Mouse (Mus musculus) intestine, embryonic 15.5 days (tissue): ENCODE measurements around the gene Gemin4. TPM values are rescaled to one million over a fixed set of nuclear protein-coding genes. Genes with fewer than 3 reads are reported as not detected.
A peak's percentile ranks its signal among the peaks of the same experiment; 100 is the strongest.

Experiments
- ATAC-seq: fragments of 200-750 bp; cut with Nextera tagmentation; 2 replicates; pipeline ENCODE4 v1.8.0; 2017; ENCODE audit warnings: moderate TSS enrichment, moderate library complexity
- H3K27ac ChIP-seq: fragments of 300-500 bp; sonication (generic); 2 replicates; pipeline ENCODE4 v1.5.1; 2015; ENCODE audit warnings: mild to moderate bottlenecking, inconsistent platforms
- H3K27me3 ChIP-seq: fragments of 300-500 bp; sonication (generic); replicated peaks from 2 replicates; pipeline ENCODE4 v1.6.1; 2015; ENCODE audit warnings: inconsistent platforms
- H3K36me3 ChIP-seq: fragments of 300-500 bp; sonication (generic); 2 replicates; pipeline ENCODE4 v1.6.1; 2015; ENCODE audit warnings: inconsistent platforms
- H3K4me1 ChIP-seq: fragments of 300-500 bp; sonication (generic); replicated peaks from 2 replicates; pipeline ENCODE4 v1.6.1; 2015; ENCODE audit warnings: inconsistent platforms
- H3K4me2 ChIP-seq: fragments of 300-500 bp; sonication (generic); replicated peaks from 2 replicates; pipeline ENCODE4 v1.6.1; 2015; ENCODE audit warnings: mild to moderate bottlenecking, inconsistent platforms
- H3K4me3 ChIP-seq: fragments of 300-500 bp; sonication (generic); replicated peaks from 2 replicates; pipeline ENCODE4 v1.5.1; 2015; ENCODE audit warnings: inconsistent platforms
- H3K9ac ChIP-seq: fragments of 300-500 bp; sonication (generic); 2 replicates; pipeline ENCODE4 v1.6.1; 2015; ENCODE audit warnings: inconsistent platforms
- H3K9me3 ChIP-seq: fragments of 300-500 bp; sonication (generic); 2 replicates; pipeline ENCODE4 v1.6.1; 2016; ENCODE audit warnings: inconsistent platforms
- WGBS: fragments of 180-500 bp; shearing (Covaris S2); methylation state at CpG from one replicate; pipeline ENCODE4 v1.1.7; 2015; 5-methylcytosine and 5-hydroxymethylcytosine counted together
- polyA plus RNA-seq: library from polyadenylated mRNA; unstranded; fragments of >200 nt; fragmentation: Nextera tagmentation; extraction: Ambion mirVana; gene quantifications from 2 replicates; pipeline ENCODE4 v1.2.1, GENCODE M21; 2015

The Gemin4 gene
- 28.8 and 32.6 TPM in 2 replicates for polyA plus RNA-seq

GRCm38 (mm10) chr11:76217390-76217800 lies at the start of gene Gemin4, which contains the start of gene Dbil5:
Gene Gemin4, minus strand, starts transcription at chr11:76217664.
Gene Dbil5, plus strand, starts transcription at chr11:76217608.
- H3K4me1 ChIP-seq, result peaks cover 11% of the 10 kb centered on the region; the same call in 1 of the 2 replicates
- no peaks in the 10 kb centered on the region for H3K27me3 ChIP-seq
- peak within 1 kb of the TSS; percentile 90 for H3K27ac ChIP-seq
- H3K36me3 ChIP-seq, result peaks cover 9% of the 10 kb centered on the region
- peak within 1 kb of the TSS; percentile 75 for H3K4me2 ChIP-seq
- peak; percentile 98 for ATAC-seq
- H3K4me3 ChIP-seq, result peak within 1 kb of the TSS; percentile 84
- under 1% methylated on average over 35 of the region's 35 CpGs for WGBS
- H3K9ac ChIP-seq, result peak within 1 kb of the TSS; percentile 94
- H3K9me3 ChIP-seq, result no peaks in the 10 kb centered on the region

GRCm38 (mm10) chr11:76262611-76263351 lies 45.3 kb upstream of the Gemin4 start:
- Histone ChIP-seq H3K27ac (no peak overlapping the region), H3K4me2 (no peak overlapping the region), H3K36me3 (0 out of 2 replicates have a peak, but pooled peaks cover 4% of the 10 kb centered on the region), H3K4me3 (no peak overlapping the region), H3K9ac (no peak overlapping the region), H3K9me3 (no peaks in the 10 kb centered on the region), H3K27me3 (no peaks in the 10 kb centered on the region), H3K4me1 (0 out of 2 replicates have a peak, but pooled peaks cover 2% of the 10 kb centered on the region)
- 0 out of 2 replicates have a peak, but pooled peaks have one; percentile 17 for ATAC-seq
- WGBS, result 32% methylated on average over 19 of the region's 19 CpGs

- ATAC-seq, result no peak
- H3K36me3 ChIP-seq, result 0 out of 2 replicates have a peak, but pooled peaks cover 4% of the 10 kb centered on the region
Observed at GRCm38 (mm10) chr11:76261224-76261623, 43.8 kb upstream of the Gemin4 start.

GRCm38 (mm10) chr11:76260208-76261050 lies 43.0 kb upstream of the Gemin4 start:
- H3K4me1 ChIP-seq, result 0 out of 2 replicates have a peak, but pooled peaks cover 2% of the 10 kb centered on the region
- H3K36me3 ChIP-seq, result 0 out of 2 replicates have a peak, but pooled peaks cover 4% of the 10 kb centered on the region
- H3K9ac ChIP-seq, result no peak overlapping the region
- no peak overlapping the region for H3K27ac ChIP-seq
- ATAC-seq, result no peak
- 70% methylated on average over 10 of the region's 10 CpGs for WGBS
- H3K4me2 ChIP-seq, result no peak overlapping the region
- H3K27me3 ChIP-seq, result no peaks in the 10 kb centered on the region
- no peaks in the 10 kb centered on the region for H3K9me3 ChIP-seq
- H3K4me3 ChIP-seq, result no peak overlapping the region

More at GRCm38 (mm10) chr11:76261224-76261623, 43.8 kb upstream of the Gemin4 start:
- no peak overlapping the region for H3K4me3 ChIP-seq
- no peaks in the 10 kb centered on the region for H3K9me3 ChIP-seq
- 77% methylated on average over 12 of the region's 12 CpGs for WGBS
- H3K9ac ChIP-seq, result no peak overlapping the region
- no peak overlapping the region for H3K27ac ChIP-seq
- no peak overlapping the region for H3K4me2 ChIP-seq
- H3K4me1 ChIP-seq, result 0 out of 2 replicates have a peak, but pooled peaks cover 2% of the 10 kb centered on the region
- H3K27me3 ChIP-seq, result no peaks in the 10 kb centered on the region

- peaks cover 6% of the 10 kb centered on the region; the same call in 1 of the 2 replicates for H3K36me3 ChIP-seq
- no peak overlapping the region for H3K9ac ChIP-seq
- 0 out of 2 replicates have a peak, but pooled peaks cover 2% of the 10 kb centered on the region for H3K4me1 ChIP-seq
- 79% methylated on average over 6 of the region's 6 CpGs for WGBS
- no peak overlapping the region for H3K4me3 ChIP-seq
- H3K9me3 ChIP-seq, result no peaks in the 10 kb centered on the region
- no peaks in the 10 kb centered on the region for H3K27me3 ChIP-seq
- H3K27ac ChIP-seq, result no peak overlapping the region
- no peak overlapping the region for H3K4me2 ChIP-seq
- ATAC-seq, result no peak
Observed at GRCm38 (mm10) chr11:76258511-76258910, 41.0 kb upstream of the Gemin4 start.

GRCm38 (mm10) chr11:76257386-76257785 lies 39.9 kb upstream of the Gemin4 start:
- Histone ChIP-seq H3K27ac (no peak overlapping the region), H3K36me3 (peaks cover 6% of the 10 kb centered on the region; the same call in 1 of the 2 replicates), H3K9me3 (no peaks in the 10 kb centered on the region), H3K9ac (no peak overlapping the region), H3K4me2 (no peak overlapping the region), H3K27me3 (no peaks in the 10 kb centered on the region), H3K4me1 (0 out of 2 replicates have a peak, but pooled peaks cover 2% of the 10 kb centered on the region), H3K4me3 (no peak overlapping the region)
- 79% methylated on average over 4 of the region's 4 CpGs for WGBS
- ATAC-seq, result no peak

GRCm38 (mm10) chr11:76256129-76256528 lies 38.7 kb upstream of the Gemin4 start:
- WGBS, result 38% methylated on average over 5 of the region's 5 CpGs
- no peak for ATAC-seq
- H3K9me3 ChIP-seq, result no peaks in the 10 kb centered on the region
- H3K27me3 ChIP-seq, result no peaks in the 10 kb centered on the region
- H3K4me3 ChIP-seq, result no peak overlapping the region
- no peak overlapping the region for H3K9ac ChIP-seq
- H3K27ac ChIP-seq, result no peak overlapping the region
- 0 out of 2 replicates have a peak, but pooled peaks cover 2% of the 10 kb centered on the region for H3K4me1 ChIP-seq
- H3K4me2 ChIP-seq, result no peak overlapping the region
- peaks cover 5% of the 10 kb centered on the region; the same call in 1 of the 2 replicates for H3K36me3 ChIP-seq

GRCm38 (mm10) chr11:76255431-76256001 lies 38.1 kb upstream of the Gemin4 start:
- Histone ChIP-seq H3K27me3 (no peaks in the 10 kb centered on the region), H3K9me3 (no peaks in the 10 kb centered on the region), H3K4me1 (no peaks in the 10 kb centered on the region), H3K9ac (no peak overlapping the region), H3K27ac (no peak overlapping the region), H3K4me2 (no peak overlapping the region), H3K36me3 (peaks cover 9% of the 10 kb centered on the region), H3K4me3 (no peak overlapping the region)
- ATAC-seq, result no peak
- 72% methylated on average over 4 of the region's 4 CpGs for WGBS

GRCm38 (mm10) chr11:76253918-76254264 lies 36.4 kb upstream of the Gemin4 start:
- H3K9ac ChIP-seq, result no peak overlapping the region
- H3K27ac ChIP-seq, result no peak overlapping the region
- peak; percentile 52 for ATAC-seq
- H3K27me3 ChIP-seq, result no peaks in the 10 kb centered on the region
- H3K9me3 ChIP-seq, result no peaks in the 10 kb centered on the region
- H3K36me3 ChIP-seq, result peaks cover 21% of the 10 kb centered on the region
- no peak overlapping the region for H3K4me3 ChIP-seq
- no peaks in the 10 kb centered on the region for H3K4me1 ChIP-seq
- no peak overlapping the region for H3K4me2 ChIP-seq
- WGBS, result 68% methylated on average over 4 of the region's 4 CpGs

- Histone ChIP-seq H3K36me3 (peaks cover 24% of the 10 kb centered on the region), H3K4me3 (no peak overlapping the region), H3K27ac (no peak overlapping the region), H3K9ac (no peak overlapping the region), H3K9me3 (no peaks in the 10 kb centered on the region), H3K4me2 (no peak overlapping the region), H3K27me3 (no peaks in the 10 kb centered on the region), H3K4me1 (no peaks in the 10 kb centered on the region)
- 44% methylated on average over 5 of the region's 5 CpGs for WGBS
- ATAC-seq, result peak; percentile 90
Observed at GRCm38 (mm10) chr11:76253145-76253917, 35.9 kb upstream of the Gemin4 start.

GRCm38 (mm10) chr11:76252036-76252435 lies 34.6 kb upstream of the Gemin4 start:
- Histone ChIP-seq H3K4me2 (no peak overlapping the region), H3K36me3 (peaks cover 24% of the 10 kb centered on the region), H3K4me1 (no peaks in the 10 kb centered on the region), H3K9me3 (no peaks in the 10 kb centered on the region), H3K27ac (no peak overlapping the region), H3K9ac (no peak overlapping the region), H3K4me3 (no peak overlapping the region), H3K27me3 (no peaks in the 10 kb centered on the region)
- WGBS, result 60% methylated on average over 3 of the region's 3 CpGs
- ATAC-seq, result no peak
